Mouse (Mus musculus): ENCODE data around the gene Gbp9. TPM values are rescaled to one million over a fixed set of nuclear protein-coding genes. Genes with fewer than 3 reads are reported as not detected.
"Not testable (repeated sequence)": the region's sequence is repeated elsewhere in the genome, so short reads cannot be mapped to it uniquely, and the experiment has no call there.

The Gbp9 gene
- polyA plus RNA-seq, 1 experiment from 2014 or later: 3.7 TPM

DNA sequence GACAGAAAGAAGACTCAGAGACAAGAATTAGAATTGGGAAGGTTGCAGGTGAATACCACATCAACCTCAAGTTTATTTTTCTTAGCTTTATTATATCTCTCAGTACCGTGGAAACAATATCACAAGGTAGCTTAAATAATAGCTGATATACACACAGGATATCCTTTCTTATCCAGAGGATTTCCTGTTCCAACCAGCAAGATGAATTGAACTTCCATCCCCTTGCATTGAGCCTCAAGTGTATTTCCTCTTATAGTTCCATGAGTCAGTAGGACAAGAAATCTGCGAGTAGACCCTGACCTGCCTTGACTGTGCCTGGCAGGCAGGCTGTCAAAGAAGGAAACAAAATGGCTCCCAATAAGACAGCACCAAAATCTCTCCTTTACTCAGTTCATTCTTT is 23.6 kb downstream of the Gbp9 start:
- no peaks in the 10 kb centered on the region for H3K36me3 ChIP-seq
- no peaks in the 10 kb centered on the region for H3K4me1 ChIP-seq (replicated peaks)
- no peak overlapping the region for H3K27ac ChIP-seq
- no peak overlapping the region for H3K9ac ChIP-seq
- 48% methylated on average over 2 of the region's 2 CpGs for whole genome bisulfite sequencing
- H3K4me2 ChIP-seq: no peak overlapping the region
- no peaks in the 10 kb centered on the region for H3K27me3 ChIP-seq
- H3K4me3 ChIP-seq: no peak overlapping the region
- ATAC-seq (replicated peaks; ENCODE audit: insufficient number of reproducible peaks, insufficient read depth, low FRiP score, low read depth): no peak
- no peaks in the 10 kb centered on the region for H3K9me3 ChIP-seq (replicated peaks)

GRCm38 (mm10) chr5:105114696-105115095 is 24.6 kb downstream of the Gbp9 start:
- H3K4me3 ChIP-seq: no peak overlapping the region
- no peak for ATAC-seq (replicated peaks; ENCODE audit: insufficient number of reproducible peaks, insufficient read depth, low FRiP score, low read depth)
- H3K27me3 ChIP-seq: no peaks in the 10 kb centered on the region
- H3K9ac ChIP-seq: no peak overlapping the region
- H3K36me3 ChIP-seq: no peaks in the 10 kb centered on the region
- H3K27ac ChIP-seq: no peak overlapping the region
- H3K4me1 ChIP-seq (replicated peaks): no peaks in the 10 kb centered on the region
- H3K9me3 ChIP-seq (replicated peaks): no peaks in the 10 kb centered on the region
- WGBS: 80% methylated on average over 2 of the region's 2 CpGs
- no peak overlapping the region for H3K4me2 ChIP-seq

DNA sequence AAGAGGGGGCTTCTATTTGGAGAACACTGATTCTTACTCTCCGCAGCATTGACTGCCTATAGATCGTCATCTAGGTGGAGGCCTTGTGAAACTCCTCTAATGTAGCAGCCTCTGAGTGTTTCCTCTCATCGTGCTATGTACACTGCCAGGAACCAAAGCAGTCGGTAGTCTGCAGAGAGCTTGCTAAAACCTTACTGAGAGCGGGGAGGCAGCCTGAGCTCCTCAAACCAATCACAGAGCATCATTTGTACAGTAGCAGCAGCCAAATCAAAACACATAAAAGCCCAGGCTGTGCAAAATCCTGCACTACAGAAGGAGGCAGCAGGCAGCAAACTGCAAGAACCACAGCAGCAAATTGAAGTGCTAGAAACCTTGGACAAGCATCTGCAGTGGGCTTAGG is 25.7 kb downstream of the Gbp9 start:
- no peak for ATAC-seq (replicated peaks; ENCODE audit: insufficient number of reproducible peaks, insufficient read depth, low FRiP score, low read depth)
- H3K4me2 ChIP-seq: no peak overlapping the region
- H3K4me3 ChIP-seq: no peak overlapping the region

DNA sequence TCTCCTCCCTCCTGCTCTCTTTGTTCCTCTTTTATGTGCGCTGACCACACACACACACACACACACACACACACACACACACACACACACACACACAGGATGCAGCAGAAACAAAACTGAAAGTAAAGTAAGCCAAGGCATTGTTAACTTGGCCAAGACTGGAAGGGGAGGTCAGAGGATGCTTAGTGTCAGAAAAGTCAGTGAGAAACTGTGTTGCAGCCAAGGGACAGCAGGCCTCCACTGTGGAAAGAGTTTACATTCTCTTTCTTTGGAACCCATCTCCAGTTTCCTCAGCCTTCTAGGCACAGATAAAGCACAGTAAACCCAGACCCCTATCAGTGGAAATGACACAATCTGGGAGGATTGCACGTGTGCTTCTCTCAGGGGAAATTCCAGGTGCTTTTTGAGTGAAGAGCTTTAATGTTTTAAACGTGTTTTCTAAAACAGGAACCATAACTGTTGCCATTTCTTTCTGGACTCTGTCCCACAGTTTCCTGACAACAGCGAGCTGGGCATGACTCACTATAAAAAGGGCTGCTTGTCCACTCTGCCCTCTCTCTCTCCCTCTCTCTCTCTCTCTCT is 29.0 kb downstream of the Gbp9 start:
- H3K9me3 ChIP-seq (replicated peaks); H3K9ac ChIP-seq; H3K4me1 ChIP-seq (replicated peaks); H3K27me3 ChIP-seq; H3K4me3 ChIP-seq; H3K36me3 ChIP-seq: not testable (repeated sequence)
- 11% methylated on average over 4 of the region's 4 CpGs for WGBS
- ATAC-seq (replicated peaks; ENCODE audit: insufficient number of reproducible peaks, insufficient read depth, low FRiP score, low read depth): peak; percentile 70
- Histone ChIP-seq H3K4me2 (peak overlapping the region; percentile 19), H3K27ac (peak overlapping the region; percentile 66)

More for the DNA sequence above, 25.7 kb downstream of the Gbp9 start:
- H3K4me1 ChIP-seq (replicated peaks): 0 out of 2 replicates have a peak, but pooled peaks cover 2% of the 10 kb centered on the region
- H3K36me3 ChIP-seq: no peaks in the 10 kb centered on the region
- WGBS: 93% methylated on average over 5 of the region's 5 CpGs
- H3K27ac ChIP-seq: no peak overlapping the region
- H3K9me3 ChIP-seq (replicated peaks): no peaks in the 10 kb centered on the region
- H3K9ac ChIP-seq: no peak overlapping the region
- no peaks in the 10 kb centered on the region for H3K27me3 ChIP-seq

DNA sequence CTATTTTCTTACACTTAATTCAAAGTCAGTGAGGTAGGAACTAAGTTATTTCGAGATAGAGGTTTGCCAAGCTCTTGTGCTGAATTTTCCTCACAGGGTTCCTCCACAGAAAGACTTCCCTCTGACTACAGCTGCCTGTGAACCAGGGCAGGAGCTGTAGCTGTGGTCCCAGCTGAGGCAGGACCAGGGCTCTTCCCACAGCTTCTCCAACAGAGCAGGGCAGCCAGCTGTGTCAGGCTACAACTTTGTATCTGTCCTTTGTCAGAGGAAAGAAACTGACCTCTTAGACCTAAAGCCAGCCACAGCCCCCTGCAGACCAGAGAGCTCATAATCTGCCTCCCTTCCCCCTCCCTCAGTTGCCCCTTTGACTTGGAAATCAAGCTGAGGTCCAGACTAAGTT is 29.6 kb downstream of the Gbp9 start:
- 38% methylated on average over 1 of the region's 1 CpGs for WGBS

DNA sequence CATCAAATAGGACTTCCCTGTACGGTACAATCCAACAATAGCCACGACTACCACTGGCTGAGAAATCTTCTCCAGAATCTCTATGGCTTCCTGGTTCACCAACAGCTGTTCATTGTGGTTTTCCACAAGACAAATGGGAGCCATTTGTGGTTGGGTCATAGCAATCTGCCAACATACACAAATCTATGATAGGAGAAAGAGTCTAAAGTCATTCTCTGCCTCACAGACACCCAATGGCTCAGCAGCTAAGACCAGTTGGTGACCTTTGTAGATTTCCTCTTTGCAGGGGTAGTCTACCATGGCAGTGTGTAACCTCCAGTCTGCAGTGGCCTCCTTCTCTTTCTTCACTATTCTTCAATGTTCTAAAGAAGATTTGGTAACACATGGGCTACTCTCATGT is 33.6 kb downstream of the Gbp9 start:
- WGBS: 63% methylated on average over 2 of the region's 2 CpGs
- H3K4me1 ChIP-seq (replicated peaks); H3K27ac ChIP-seq; H3K4me2 ChIP-seq; H3K4me3 ChIP-seq; H3K27me3 ChIP-seq; H3K9me3 ChIP-seq (replicated peaks); H3K36me3 ChIP-seq; ATAC-seq (replicated peaks; ENCODE audit: insufficient number of reproducible peaks, insufficient read depth, low FRiP score, low read depth); H3K9ac ChIP-seq: not testable (repeated sequence)

More for the DNA sequence above, 29.6 kb downstream of the Gbp9 start:
- H3K4me1 ChIP-seq (replicated peaks); H3K9me3 ChIP-seq (replicated peaks); ATAC-seq (replicated peaks; ENCODE audit: insufficient number of reproducible peaks, insufficient read depth, low FRiP score, low read depth); H3K27me3 ChIP-seq; H3K9ac ChIP-seq; H3K36me3 ChIP-seq: not testable (repeated sequence)
- H3K27ac ChIP-seq: peak overlapping the region; percentile 59
- peak overlapping the region; percentile 13; the same call in 1 of the 2 replicates for H3K4me3 ChIP-seq
- H3K4me2 ChIP-seq: peak overlapping the region; percentile 19; the same call in 1 of the 2 replicates

DNA sequence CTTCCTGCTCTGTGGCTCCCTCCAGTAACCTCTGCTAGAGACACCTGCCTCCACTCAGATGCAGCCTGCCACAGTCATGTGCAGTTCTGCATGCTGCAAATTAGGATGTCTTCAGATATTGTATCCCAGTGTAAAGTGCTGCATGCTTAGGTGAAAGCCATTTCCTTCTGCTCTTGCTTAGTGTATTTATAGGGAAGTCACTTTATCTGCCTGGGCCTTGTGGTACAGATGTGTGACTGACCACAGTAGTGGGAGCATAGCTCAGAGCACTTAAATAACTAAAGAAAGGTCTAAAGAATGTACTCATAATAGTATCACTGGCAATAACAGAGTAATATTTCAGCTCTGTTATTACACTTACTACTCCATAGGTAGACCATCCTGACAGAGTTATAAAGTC is 57.4 kb downstream of the Gbp9 start:
- Histone ChIP-seq H3K9me3 (replicated peaks) (no peaks in the 10 kb centered on the region; the same call in 1 of the 2 replicates), H3K36me3 (no peaks in the 10 kb centered on the region), H3K4me3 (no peak overlapping the region), H3K4me1 (replicated peaks) (no peaks in the 10 kb centered on the region), H3K9ac (no peak overlapping the region), H3K27ac (no peak overlapping the region), H3K27me3 (no peaks in the 10 kb centered on the region), H3K4me2 (no peak overlapping the region)
- no peak for ATAC-seq (replicated peaks; ENCODE audit: insufficient number of reproducible peaks, insufficient read depth, low FRiP score, low read depth)

- H3K9ac ChIP-seq; ATAC-seq (replicated peaks; ENCODE audit: insufficient number of reproducible peaks, insufficient read depth, low FRiP score, low read depth); H3K4me1 ChIP-seq (replicated peaks); H3K36me3 ChIP-seq; H3K4me3 ChIP-seq; H3K27me3 ChIP-seq; H3K4me2 ChIP-seq; H3K27ac ChIP-seq; H3K9me3 ChIP-seq (replicated peaks): not testable (repeated sequence)
These were observed 71.0 kb downstream of the Gbp9 start for GRCm38 (mm10) chr5:105068356-105068755.

GRCm38 (mm10) chr5:105064443-105064842 is 74.9 kb downstream of the Gbp9 start:
- H3K4me1 ChIP-seq (replicated peaks); H3K27ac ChIP-seq; H3K36me3 ChIP-seq; H3K9me3 ChIP-seq (replicated peaks); H3K27me3 ChIP-seq; H3K4me2 ChIP-seq; H3K9ac ChIP-seq; H3K4me3 ChIP-seq; ATAC-seq (replicated peaks; ENCODE audit: insufficient number of reproducible peaks, insufficient read depth, low FRiP score, low read depth): not testable (repeated sequence)
- WGBS: 55% methylated on average over 2 of the region's 2 CpGs

GRCm38 (mm10) chr5:105063321-105063720 is 76.0 kb downstream of the Gbp9 start:
- Histone ChIP-seq H3K36me3 (no peaks in the 10 kb centered on the region), H3K4me3 (no peak overlapping the region)

GRCm38 (mm10) chr5:105062403-105062802 is 76.9 kb downstream of the Gbp9 start:
- H3K9me3 ChIP-seq (replicated peaks); H3K9ac ChIP-seq; H3K4me2 ChIP-seq; ATAC-seq (replicated peaks; ENCODE audit: insufficient number of reproducible peaks, insufficient read depth, low FRiP score, low read depth); H3K27me3 ChIP-seq; H3K27ac ChIP-seq; H3K4me3 ChIP-seq; H3K36me3 ChIP-seq; H3K4me1 ChIP-seq (replicated peaks): not testable (repeated sequence)
- WGBS: 57% methylated on average over 2 of the region's 2 CpGs

More at GRCm38 (mm10) chr5:105063321-105063720, 76.0 kb downstream of the Gbp9 start:
- H3K27ac ChIP-seq: no peak overlapping the region
- H3K4me1 ChIP-seq (replicated peaks): no peaks in the 10 kb centered on the region
- no peak for ATAC-seq (replicated peaks; ENCODE audit: insufficient number of reproducible peaks, insufficient read depth, low FRiP score, low read depth)
- H3K4me2 ChIP-seq: no peak overlapping the region
- no peak overlapping the region for H3K9ac ChIP-seq
- H3K27me3 ChIP-seq: no peaks in the 10 kb centered on the region
- H3K9me3 ChIP-seq (replicated peaks): no peaks in the 10 kb centered on the region
- WGBS: 59% methylated on average over 1 of the region's 1 CpGs

- H3K9ac ChIP-seq: no peak overlapping the region
These were observed 79.1 kb downstream of the Gbp9 start for GRCm38 (mm10) chr5:105060224-105060623.

More at GRCm38 (mm10) chr5:105060224-105060623, 79.1 kb downstream of the Gbp9 start:
- Histone ChIP-seq H3K36me3 (no peaks in the 10 kb centered on the region), H3K4me3 (no peak overlapping the region), H3K27ac (no peak overlapping the region), H3K4me1 (replicated peaks) (no peaks in the 10 kb centered on the region), H3K4me2 (no peak overlapping the region), H3K9me3 (replicated peaks) (no peaks in the 10 kb centered on the region), H3K27me3 (no peaks in the 10 kb centered on the region)
- 89% methylated on average over 2 of the region's 2 CpGs for WGBS
- ATAC-seq (replicated peaks; ENCODE audit: insufficient number of reproducible peaks, insufficient read depth, low FRiP score, low read depth): no peak
